Mouse (Mus musculus) neural tube, embryonic 15.5 days (tissue): ENCODE measurements around the gene Map2k3. TPM values are rescaled to one million over a fixed set of nuclear protein-coding genes. Genes with fewer than 3 reads are reported as not detected.

Source experiments
- ATAC-seq: fragments of 200-750 bp; cut with Nextera tagmentation; 2 replicates; pipeline ENCODE4 v1.8.0; 2017; ENCODE audit warnings: mild to moderate bottlenecking, moderate TSS enrichment, moderate library complexity; ENCODE audit not compliant: low FRiP score
- H3K27ac ChIP-seq: fragments of 300-500 bp; sonication (generic); replicated peaks from 2 replicates; pipeline ENCODE4 v1.5.1; 2015; ENCODE audit warnings: mild to moderate bottlenecking, inconsistent platforms
- H3K27me3 ChIP-seq: fragments of 300-500 bp; sonication (generic); replicated peaks from 2 replicates; pipeline ENCODE4 v1.6.1; 2015; ENCODE audit warnings: inconsistent platforms
- H3K36me3 ChIP-seq: fragments of 300-500 bp; sonication (generic); 2 replicates; pipeline ENCODE4 v1.6.1; 2015; ENCODE audit warnings: inconsistent platforms
- H3K4me1 ChIP-seq: fragments of 300-500 bp; sonication (generic); 2 replicates; pipeline ENCODE4 v1.6.1; 2015; ENCODE audit warnings: inconsistent platforms
- H3K4me2 ChIP-seq: fragments of 300-500 bp; sonication (generic); 2 replicates; pipeline ENCODE4 v1.6.1; 2015; ENCODE audit warnings: inconsistent platforms, mild to moderate bottlenecking, moderate library complexity
- H3K4me3 ChIP-seq: fragments of 300-500 bp; sonication (generic); replicated peaks from 2 replicates; pipeline ENCODE4 v1.5.1; 2015; ENCODE audit warnings: mild to moderate bottlenecking, inconsistent platforms
- H3K9ac ChIP-seq: fragments of 300-500 bp; sonication (generic); replicated peaks from 2 replicates; pipeline ENCODE4 v1.6.1; 2015; ENCODE audit warnings: mild to moderate bottlenecking, inconsistent platforms
- H3K9me3 ChIP-seq: fragments of 300-500 bp; sonication (generic); replicated peaks from 2 replicates; pipeline ENCODE4 v1.6.1; 2016; ENCODE audit warnings: inconsistent platforms
- whole genome bisulfite sequencing: fragments of 180-500 bp; shearing (Covaris S2); methylation state at CpG from one replicate; pipeline ENCODE4 v1.1.7; 2015; ENCODE audit warnings: mixed read lengths; 5-methylcytosine and 5-hydroxymethylcytosine counted together
- polyA plus RNA-seq: library from polyadenylated mRNA; unstranded; fragments of >200 nt; fragmentation: Nextera tagmentation; extraction: Ambion mirVana; gene quantifications from 2 replicates; pipeline ENCODE4 v1.2.1, GENCODE M21; 2015

Gene Map2k3
- polyA plus RNA-seq, 1 experiment from 2014 or later = 30.4 TPM

- Histone ChIP-seq H3K27me3 (no peaks in the 10 kb centered on the region), H3K4me1 (peaks cover 51% of the 10 kb centered on the region), H3K4me3 (peak overlapping the region; percentile 91), H3K4me2 (peak overlapping the region; percentile 83), H3K27ac (no peak overlapping the region), H3K36me3 (no peaks in the 10 kb centered on the region), H3K9me3 (no peaks in the 10 kb centered on the region), H3K9ac (peak overlapping the region; percentile 86)
- ATAC-seq = no peak
- 32% methylated on average over 7 of the region's 7 CpGs for WGBS
These were observed 1.0 kb upstream of the Map2k3 start for GRCm38 (mm10) chr11:60930724-60931281.

DNA sequence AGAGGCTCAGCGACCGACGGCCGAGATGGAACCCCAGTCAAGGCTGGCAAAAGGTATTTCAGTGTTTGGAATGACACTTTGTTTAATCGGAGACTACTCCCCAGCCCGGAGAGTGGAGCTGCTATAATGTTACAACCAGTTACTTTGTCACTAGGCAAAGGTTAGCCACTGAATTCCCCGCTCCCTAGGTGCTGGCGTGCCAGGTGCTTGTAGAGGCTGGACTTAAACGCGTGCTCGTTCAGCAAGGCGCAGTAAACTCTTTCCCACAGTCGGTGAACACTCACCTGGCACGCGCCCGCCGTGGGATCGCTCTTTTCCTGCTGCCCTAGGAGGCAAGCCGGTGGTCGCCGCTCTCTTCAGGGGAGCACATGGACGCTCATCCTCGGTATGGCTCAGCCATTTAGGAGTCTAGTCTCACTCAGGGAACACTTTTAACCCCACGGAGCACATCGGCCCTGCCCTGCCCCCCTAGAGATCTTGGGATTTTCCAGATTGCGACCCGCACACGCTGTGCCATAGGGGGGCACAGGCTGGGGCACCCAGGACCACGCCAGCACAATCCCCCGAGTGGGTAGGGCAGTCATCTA lies 458 bp upstream of the Map2k3 start:
- Histone ChIP-seq H3K36me3 (no peaks in the 10 kb centered on the region), H3K27me3 (no peaks in the 10 kb centered on the region), H3K4me1 (peaks cover 51% of the 10 kb centered on the region), H3K9ac (peak overlapping the region; percentile 86), H3K9me3 (no peaks in the 10 kb centered on the region), H3K4me3 (peak overlapping the region; percentile 91), H3K4me2 (peak overlapping the region; percentile 83), H3K27ac (0 out of 2 replicates have a peak overlapping the region, but pooled peaks have one; percentile 37)
- 2% methylated on average over 30 of the region's 30 CpGs for WGBS
- peak; percentile 26; the same call in 1 of the 2 replicates for ATAC-seq

GRCm38 (mm10) chr11:60932503-60933020 lies 729 bp downstream of the Map2k3 start:
- Histone ChIP-seq H3K9ac (peak overlapping the region; percentile 86), H3K27me3 (no peaks in the 10 kb centered on the region), H3K9me3 (no peaks in the 10 kb centered on the region), H3K36me3 (no peaks in the 10 kb centered on the region), H3K4me3 (peak overlapping the region; percentile 91), H3K27ac (peak overlapping the region; percentile 75), H3K4me1 (peaks cover 43% of the 10 kb centered on the region), H3K4me2 (peak overlapping the region; percentile 83)
- 8% methylated on average over 7 of the region's 7 CpGs for WGBS
- no peak for ATAC-seq

- Histone ChIP-seq H3K4me1 (peaks cover 40% of the 10 kb centered on the region), H3K4me2 (peak overlapping the region; percentile 83), H3K27ac (no peak overlapping the region), H3K4me3 (peak overlapping the region; percentile 91), H3K27me3 (no peaks in the 10 kb centered on the region), H3K36me3 (no peaks in the 10 kb centered on the region), H3K9ac (peak overlapping the region; percentile 86; the same call in 1 of the 2 replicates), H3K9me3 (no peaks in the 10 kb centered on the region)
- ATAC-seq = no peak
- 86% methylated on average over 10 of the region's 10 CpGs for WGBS
These were observed 1.5 kb downstream of the Map2k3 start for GRCm38 (mm10) chr11:60933178-60933930.

DNA sequence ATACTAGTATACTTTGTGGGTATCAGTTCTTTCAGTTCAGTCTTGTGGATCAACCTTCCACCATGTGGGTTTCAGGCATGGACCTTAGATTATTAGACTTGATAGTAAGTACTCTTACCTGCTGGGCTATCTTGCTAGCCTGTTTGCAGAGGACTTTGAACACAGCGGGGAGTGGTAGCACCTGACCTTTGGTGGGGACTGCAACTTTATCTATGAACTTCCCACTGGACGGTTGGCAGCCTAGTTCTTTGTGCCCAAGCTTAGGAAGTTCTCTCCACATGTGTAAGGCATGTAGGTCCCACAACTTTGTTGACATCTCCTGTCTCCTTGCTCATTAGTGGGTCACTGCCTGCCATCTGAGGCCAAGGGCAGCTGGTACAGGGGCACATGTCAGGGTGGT lies 3.0 kb downstream of the Map2k3 start:
- Histone ChIP-seq H3K4me1 (peaks cover 43% of the 10 kb centered on the region), H3K4me2 (no peak overlapping the region), H3K9me3 (no peaks in the 10 kb centered on the region), H3K27ac (no peak overlapping the region), H3K36me3 (no peaks in the 10 kb centered on the region), H3K27me3 (no peaks in the 10 kb centered on the region), H3K4me3 (no peak overlapping the region), H3K9ac (no peak overlapping the region)
- WGBS = 98% methylated on average over 2 of the region's 2 CpGs
- ATAC-seq = no peak

DNA sequence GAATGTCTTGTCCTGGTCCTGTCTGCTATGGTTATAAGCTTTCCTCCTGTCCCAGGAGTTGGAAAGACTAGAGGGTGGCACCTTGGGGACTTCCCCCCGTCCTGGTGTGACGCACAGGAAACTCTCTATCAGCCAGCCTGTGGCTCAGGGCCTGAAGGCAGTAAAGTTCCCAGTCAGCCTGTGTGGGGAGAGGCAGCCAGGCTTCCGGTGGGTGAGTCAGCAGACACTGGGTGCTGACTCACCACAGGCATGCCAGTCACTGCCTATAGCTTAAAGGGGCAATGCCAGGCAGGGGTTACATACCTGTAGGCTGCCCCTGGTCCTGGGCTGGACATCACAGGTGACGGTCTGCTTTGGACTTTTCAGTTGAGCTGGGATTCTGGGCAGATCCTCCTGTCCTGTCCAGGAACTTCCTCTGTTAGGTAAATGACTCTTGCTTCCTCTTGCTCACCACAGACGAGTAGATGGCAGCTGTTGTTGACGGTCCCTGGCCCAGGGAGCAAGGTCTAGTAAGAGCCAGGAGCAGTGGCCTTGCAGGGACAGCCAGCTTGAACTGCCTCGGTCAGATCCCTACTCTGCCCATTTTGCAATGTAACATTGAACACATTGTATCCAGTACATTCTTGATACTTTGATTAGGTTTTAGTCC lies 3.6 kb downstream of the Map2k3 start:
- 83% methylated on average over 7 of the region's 7 CpGs for WGBS
- H3K27ac ChIP-seq = no peak overlapping the region
- peaks cover 43% of the 10 kb centered on the region for H3K4me1 ChIP-seq
- H3K4me3 ChIP-seq = no peak overlapping the region
- H3K36me3 ChIP-seq = no peaks in the 10 kb centered on the region
- H3K9me3 ChIP-seq = no peaks in the 10 kb centered on the region
- no peak overlapping the region; the same call in 1 of the 2 replicates for H3K9ac ChIP-seq
- no peak overlapping the region for H3K4me2 ChIP-seq
- ATAC-seq = no peak
- no peaks in the 10 kb centered on the region for H3K27me3 ChIP-seq

- 87% methylated on average over 4 of the region's 4 CpGs for WGBS
- peaks cover 37% of the 10 kb centered on the region for H3K4me1 ChIP-seq
- H3K27ac ChIP-seq = no peak overlapping the region
- no peak for ATAC-seq
- no peak overlapping the region for H3K4me2 ChIP-seq
- H3K36me3 ChIP-seq = no peaks in the 10 kb centered on the region
- H3K27me3 ChIP-seq = no peaks in the 10 kb centered on the region
- no peaks in the 10 kb centered on the region for H3K9me3 ChIP-seq
- no peak overlapping the region for H3K9ac ChIP-seq
- no peak overlapping the region for H3K4me3 ChIP-seq
These were observed 4.1 kb downstream of the Map2k3 start for GRCm38 (mm10) chr11:60935975-60936373.

DNA sequence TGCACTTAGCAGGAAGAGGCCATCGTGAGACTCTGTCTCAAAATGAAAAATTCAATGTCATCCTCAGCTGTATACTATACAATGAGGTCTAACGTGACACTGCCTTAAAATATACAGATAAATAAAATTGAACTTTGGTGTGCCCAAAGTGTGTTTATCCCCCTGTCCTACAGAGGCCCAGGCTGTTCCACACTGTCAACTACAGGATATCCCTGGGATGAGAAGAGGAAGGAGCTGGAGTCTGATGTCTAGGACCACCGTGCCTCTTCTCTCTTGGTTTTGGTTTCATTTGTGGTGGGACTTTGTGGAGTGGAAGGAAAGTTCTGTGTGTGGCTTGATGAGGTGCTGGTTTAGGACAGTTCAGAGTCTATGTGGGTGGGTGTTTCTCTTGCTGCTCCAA lies 5.8 kb downstream of the Map2k3 start:
- Histone ChIP-seq H3K9ac (no peak overlapping the region), H3K4me2 (no peak overlapping the region), H3K9me3 (no peaks in the 10 kb centered on the region), H3K27ac (no peak overlapping the region), H3K27me3 (no peaks in the 10 kb centered on the region), H3K36me3 (peaks cover 7% of the 10 kb centered on the region), H3K4me1 (peaks cover 30% of the 10 kb centered on the region), H3K4me3 (no peak overlapping the region)
- 84% methylated on average over 3 of the region's 3 CpGs for WGBS
- no peak for ATAC-seq

- Histone ChIP-seq H3K9ac (no peak overlapping the region), H3K27ac (no peak overlapping the region), H3K4me3 (no peak overlapping the region), H3K4me1 (peaks cover 12% of the 10 kb centered on the region), H3K36me3 (peaks cover 24% of the 10 kb centered on the region), H3K4me2 (no peak overlapping the region), H3K27me3 (no peaks in the 10 kb centered on the region), H3K9me3 (no peaks in the 10 kb centered on the region)
- WGBS = 96% methylated on average over 3 of the region's 3 CpGs
- no peak for ATAC-seq
These were observed 7.7 kb downstream of the Map2k3 start for GRCm38 (mm10) chr11:60939487-60939886.

GRCm38 (mm10) chr11:60940501-60940900 lies 8.7 kb downstream of the Map2k3 start:
- H3K9ac ChIP-seq = no peak overlapping the region
- peaks cover 31% of the 10 kb centered on the region for H3K36me3 ChIP-seq
- 83% methylated on average over 5 of the region's 5 CpGs for WGBS

GRCm38 (mm10) chr11:60941370-60941769 lies 9.5 kb downstream of the Map2k3 start:
- H3K9ac ChIP-seq = no peak overlapping the region
- peaks cover 3% of the 10 kb centered on the region; the same call in 1 of the 2 replicates for H3K4me1 ChIP-seq
- no peak overlapping the region for H3K4me3 ChIP-seq
- WGBS = 61% methylated on average over 9 of the region's 9 CpGs
- no peaks in the 10 kb centered on the region for H3K27me3 ChIP-seq
- H3K9me3 ChIP-seq = no peaks in the 10 kb centered on the region
- no peak for ATAC-seq
- H3K27ac ChIP-seq = no peak overlapping the region
- peaks cover 40% of the 10 kb centered on the region for H3K36me3 ChIP-seq
- no peak overlapping the region for H3K4me2 ChIP-seq

More at GRCm38 (mm10) chr11:60940501-60940900, 8.7 kb downstream of the Map2k3 start:
- no peak for ATAC-seq
- no peaks in the 10 kb centered on the region for H3K9me3 ChIP-seq
- no peaks in the 10 kb centered on the region for H3K27me3 ChIP-seq
- H3K4me3 ChIP-seq = no peak overlapping the region
- no peak overlapping the region for H3K4me2 ChIP-seq
- peaks cover 4% of the 10 kb centered on the region for H3K4me1 ChIP-seq
- H3K27ac ChIP-seq = no peak overlapping the region
